Mouse (Mus musculus): ENCODE data around the gene Agpat3. TPM values are rescaled to one million over a fixed set of nuclear protein-coding genes. Genes with fewer than 3 reads are reported as not detected.

The Agpat3 gene
- polyA plus RNA-seq, 1 experiment from 2014 or later: 99.7 TPM

GRCm38 (mm10) chr10:78233161-78233560, 119.1 kb downstream of the Agpat3 start:
- no peak for ATAC-seq (ENCODE audit: insufficient number of reproducible peaks, low FRiP score, low TSS enrichment, low read depth)
- WGBS: 88% methylated on average over 5 of the region's 5 CpGs
- Histone ChIP-seq H3K9me3 (replicated peaks) (no peaks in the 10 kb centered on the region), H3K4me2 (replicated peaks) (no peak overlapping the region), H3K36me3 (peaks cover 20% of the 10 kb centered on the region), H3K9ac (no peak overlapping the region), H3K27me3 (no peaks in the 10 kb centered on the region), H3K27ac (replicated peaks) (no peak overlapping the region), H3K4me3 (replicated peaks) (no peak overlapping the region), H3K4me1 (no peaks in the 10 kb centered on the region)

- Histone ChIP-seq H3K4me3 (replicated peaks) (no peak overlapping the region), H3K36me3 (peaks cover 25% of the 10 kb centered on the region), H3K4me1 (no peaks in the 10 kb centered on the region), H3K9ac (no peak overlapping the region), H3K4me2 (replicated peaks) (no peak overlapping the region), H3K27ac (replicated peaks) (no peak overlapping the region), H3K9me3 (replicated peaks) (no peaks in the 10 kb centered on the region), H3K27me3 (no peaks in the 10 kb centered on the region)
- 79% methylated on average over 4 of the region's 4 CpGs for WGBS
- ATAC-seq (ENCODE audit: insufficient number of reproducible peaks, low FRiP score, low TSS enrichment, low read depth): no peak
Observed at GRCm38 (mm10) chr10:78232301-78232980, 119.8 kb downstream of the Agpat3 start.

GRCm38 (mm10) chr10:78228560-78228928, 123.7 kb downstream of the Agpat3 start:
- no peak overlapping the region for H3K9ac ChIP-seq
- H3K4me2 ChIP-seq (replicated peaks): no peak overlapping the region
- H3K36me3 ChIP-seq: peaks cover 27% of the 10 kb centered on the region
- WGBS: 88% methylated on average over 5 of the region's 5 CpGs
- no peaks in the 10 kb centered on the region for H3K9me3 ChIP-seq (replicated peaks)
- no peaks in the 10 kb centered on the region for H3K27me3 ChIP-seq
- no peak overlapping the region for H3K27ac ChIP-seq (replicated peaks)
- no peak for ATAC-seq (ENCODE audit: insufficient number of reproducible peaks, low FRiP score, low TSS enrichment, low read depth)
- no peaks in the 10 kb centered on the region for H3K4me1 ChIP-seq
- H3K4me3 ChIP-seq (replicated peaks): no peak overlapping the region

- Histone ChIP-seq H3K27me3 (no peaks in the 10 kb centered on the region), H3K36me3 (peaks cover 27% of the 10 kb centered on the region)
- WGBS: 83% methylated on average over 8 of the region's 8 CpGs
Observed at GRCm38 (mm10) chr10:78227875-78228559, 124.3 kb downstream of the Agpat3 start.

GRCm38 (mm10) chr10:78224136-78224535, 128.2 kb downstream of the Agpat3 start:
- no peak overlapping the region for H3K9ac ChIP-seq
- ATAC-seq (ENCODE audit: insufficient number of reproducible peaks, low FRiP score, low TSS enrichment, low read depth): no peak
- H3K4me2 ChIP-seq (replicated peaks): no peak overlapping the region
- H3K4me3 ChIP-seq (replicated peaks): no peak overlapping the region
- H3K4me1 ChIP-seq: no peaks in the 10 kb centered on the region
- no peaks in the 10 kb centered on the region for H3K9me3 ChIP-seq (replicated peaks)
- 75% methylated on average over 6 of the region's 6 CpGs for WGBS
- peaks cover 42% of the 10 kb centered on the region for H3K36me3 ChIP-seq
- no peak overlapping the region for H3K27ac ChIP-seq (replicated peaks)
- no peaks in the 10 kb centered on the region for H3K27me3 ChIP-seq

More at GRCm38 (mm10) chr10:78227875-78228559, 124.3 kb downstream of the Agpat3 start:
- H3K9ac ChIP-seq: no peak overlapping the region
- no peaks in the 10 kb centered on the region for H3K9me3 ChIP-seq (replicated peaks)
- no peak for ATAC-seq (ENCODE audit: insufficient number of reproducible peaks, low FRiP score, low TSS enrichment, low read depth)
- no peak overlapping the region for H3K27ac ChIP-seq (replicated peaks)
- H3K4me1 ChIP-seq: no peaks in the 10 kb centered on the region
- H3K4me2 ChIP-seq (replicated peaks): no peak overlapping the region
- H3K4me3 ChIP-seq (replicated peaks): no peak overlapping the region

GRCm38 (mm10) chr10:78222908-78223307, 129.4 kb downstream of the Agpat3 start:
- ATAC-seq (ENCODE audit: insufficient number of reproducible peaks, low FRiP score, low TSS enrichment, low read depth): no peak

GRCm38 (mm10) chr10:78221315-78221714, 131.0 kb downstream of the Agpat3 start:
- Histone ChIP-seq H3K9ac (no peak overlapping the region), H3K4me1 (no peaks in the 10 kb centered on the region), H3K36me3 (peaks cover 43% of the 10 kb centered on the region), H3K27me3 (no peaks in the 10 kb centered on the region), H3K27ac (replicated peaks) (no peak overlapping the region), H3K9me3 (replicated peaks) (no peaks in the 10 kb centered on the region), H3K4me2 (replicated peaks) (no peak overlapping the region), H3K4me3 (replicated peaks) (no peak overlapping the region)
- no peak for ATAC-seq (ENCODE audit: insufficient number of reproducible peaks, low FRiP score, low TSS enrichment, low read depth)
- 90% methylated on average over 7 of the region's 7 CpGs for WGBS

More at GRCm38 (mm10) chr10:78222908-78223307, 129.4 kb downstream of the Agpat3 start:
- Histone ChIP-seq H3K9ac (no peak overlapping the region), H3K9me3 (replicated peaks) (no peaks in the 10 kb centered on the region), H3K27ac (replicated peaks) (no peak overlapping the region), H3K36me3 (peaks cover 32% of the 10 kb centered on the region), H3K4me2 (replicated peaks) (no peak overlapping the region), H3K4me1 (no peaks in the 10 kb centered on the region), H3K27me3 (no peaks in the 10 kb centered on the region), H3K4me3 (replicated peaks) (no peak overlapping the region)
- 74% methylated on average over 4 of the region's 4 CpGs for WGBS

- Histone ChIP-seq H3K27me3 (no peaks in the 10 kb centered on the region), H3K27ac (replicated peaks) (no peak overlapping the region), H3K4me2 (replicated peaks) (no peak overlapping the region), H3K4me3 (replicated peaks) (no peak overlapping the region), H3K36me3 (peaks cover 59% of the 10 kb centered on the region), H3K9ac (no peak overlapping the region), H3K4me1 (no peaks in the 10 kb centered on the region), H3K9me3 (replicated peaks) (no peaks in the 10 kb centered on the region)
- ATAC-seq (ENCODE audit: insufficient number of reproducible peaks, low FRiP score, low TSS enrichment, low read depth): no peak
- 83% methylated on average over 1 of the region's 1 CpGs for WGBS
Observed at GRCm38 (mm10) chr10:78219528-78219927, 132.8 kb downstream of the Agpat3 start.

Small RNA genes within 50 kb of the gene (microRNA-seq; reads per million reads assigned to microRNA genes)
- not detected for gene Mir7659 (ENCODE audit: borderline number of aligned reads)

Other genes with a start within 250 kb of the Agpat3 start
- gene D10Jhu81e, start 182.7 kb downstream of the Agpat3 start, polyA plus RNA-seq (2015; fragmentation: Nextera tagmentation; extraction: Ambion mirVana): 38.1 and 40.9 TPM in 2 replicates
- gene Pwp2, start 167.3 kb downstream of the Agpat3 start, polyA plus RNA-seq (2015; fragmentation: Nextera tagmentation; extraction: Ambion mirVana): 17.9 and 18.4 TPM in 2 replicates
- 15.8 and 16.1 TPM in 2 replicates for gene Trappc10, start 107.8 kb downstream of the Agpat3 start, polyA plus RNA-seq (2015; fragmentation: Nextera tagmentation; extraction: Ambion mirVana)
- gene Rrp1, start 60.6 kb upstream of the Agpat3 start, polyA plus RNA-seq (2015; fragmentation: Nextera tagmentation; extraction: Ambion mirVana): 292 and 298 TPM in 2 replicates
- 265 and 273 TPM in 2 replicates for gene Cstb, start 73.2 kb upstream of the Agpat3 start, polyA plus RNA-seq (2015; fragmentation: Nextera tagmentation; extraction: Ambion mirVana)
- 12.7 and 14.1 TPM in 2 replicates for gene Pdxk, start 112.5 kb upstream of the Agpat3 start, polyA plus RNA-seq (2015; fragmentation: Nextera tagmentation; extraction: Ambion mirVana)
- gene Olfr1358, start 164.9 kb upstream of the Agpat3 start, polyA plus RNA-seq (2015; fragmentation: Nextera tagmentation; extraction: Ambion mirVana): 0.21 TPM in 1 of 2 replicates, not detected in the other
- gene Ilvbl, start 221.9 kb upstream of the Agpat3 start, polyA plus RNA-seq (2015; fragmentation: Nextera tagmentation; extraction: Ambion mirVana): 69.2 and 75.6 TPM in 2 replicates
- 18.3 and 20.2 TPM in 2 replicates for gene Syde1, start 239.5 kb upstream of the Agpat3 start, polyA plus RNA-seq (2015; fragmentation: Nextera tagmentation; extraction: Ambion mirVana)